Mouse (Mus musculus): ENCODE results near the gene Cdc20. TPM values are rescaled to one million over a fixed set of nuclear protein-coding genes. Genes with fewer than 3 reads are reported as not detected.

Cdc20 gene
- polyA plus RNA-seq (2012), result 93.6 and 123 TPM in 2 replicates

DNA sequence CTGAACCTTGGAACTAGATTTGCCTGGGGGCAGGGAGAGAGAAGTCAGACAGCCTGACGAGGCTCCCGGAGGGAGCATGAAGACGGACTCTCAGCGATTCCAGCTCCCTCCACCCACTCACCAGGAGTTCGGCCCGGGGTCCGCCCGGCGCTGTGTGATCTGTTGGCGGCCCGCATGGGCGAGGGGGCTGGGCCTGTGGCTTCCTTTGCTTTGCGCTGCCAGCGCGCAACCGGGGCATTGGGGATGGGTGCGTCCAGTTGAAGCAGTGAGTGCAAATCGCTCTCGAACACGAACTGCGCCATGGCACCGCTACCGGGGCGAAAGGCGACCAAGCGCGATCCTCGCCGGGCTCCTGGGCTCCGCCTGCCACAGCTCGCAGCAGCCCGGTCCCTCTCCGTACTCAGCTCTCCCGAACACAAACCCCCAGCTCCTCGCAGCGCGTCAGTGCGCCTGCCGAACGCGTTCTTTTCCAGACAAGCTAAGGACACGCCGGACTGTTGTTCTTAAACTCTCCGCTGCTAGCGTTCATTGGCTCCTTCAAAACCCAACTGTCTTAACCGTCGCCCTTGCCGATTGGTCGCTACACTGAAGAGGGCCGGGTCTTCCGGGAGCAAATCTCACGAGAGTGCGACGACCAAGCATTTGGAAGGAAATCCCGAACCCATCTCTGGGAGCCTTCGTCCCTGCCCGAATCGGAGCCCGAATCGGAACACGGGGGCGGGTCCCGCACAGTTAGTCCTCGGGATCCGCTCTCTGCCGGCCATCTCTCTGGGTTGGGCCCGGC, at the start of gene Cdc20:
TSS of gene Cdc20 (minus strand) at position 533 of the 784 bp plus-strand sequence.

GRCm38 (mm10) chr4:118457345-118457975, 20.3 kb upstream of the Cdc20 start, which contains the start of gene Mpl:
Mpl (minus strand) TSS chr4:118457513.

GRCm38 (mm10) chr4:118427768-118428451, 9.2 kb downstream of the Cdc20 start, which contains the start of gene Elovl1:
Elovl1 (plus strand) TSS chr4:118428093.

GRCm38 (mm10) chr4:118409142-118409900, 27.8 kb downstream of the Cdc20 start, which contains the start of the genes Szt2 and Med8:
Szt2 (minus strand) TSS chr4:118409273.
Med8 (plus strand) TSS chr4:118409337.

Other genes with a start within 250 kb of the Cdc20 start
- 0.78 and 1.4 TPM in 2 replicates for gene Ptprf, start 145.9 kb downstream of the Cdc20 start, polyA plus RNA-seq (2012)
- 62.9 and 83.0 TPM in 2 replicates for gene Szt2, start 28.1 kb downstream of the Cdc20 start, polyA plus RNA-seq (2012)
- 21.4 and 25.8 TPM in 2 replicates for gene Med8, start 28.0 kb downstream of the Cdc20 start, polyA plus RNA-seq (2012)
- gene Elovl1, start 9.3 kb downstream of the Cdc20 start, polyA plus RNA-seq (2012), result 65.0 and 83.4 TPM in 2 replicates
- gene Mpl, start 20.2 kb upstream of the Cdc20 start, polyA plus RNA-seq (2012), result 21.8 and 37.2 TPM in 2 replicates
- gene Tie1, start 52.7 kb upstream of the Cdc20 start, polyA plus RNA-seq (2012), result 19.4 and 28.6 TPM in 2 replicates
- 0.40 and 0.70 TPM in 2 replicates for gene 2610528J11Rik, start 89.6 kb upstream of the Cdc20 start, polyA plus RNA-seq (2012)
- 0.21 and 0.51 TPM in 2 replicates for gene Tmem125, start 106.7 kb upstream of the Cdc20 start, polyA plus RNA-seq (2012)
- 0.15 and 0.48 TPM in 2 replicates for gene Cfap57, start 183.4 kb upstream of the Cdc20 start, polyA plus RNA-seq (2012)
- 22.2 and 32.5 TPM in 2 replicates for gene Ebna1bp2, start 183.4 kb upstream of the Cdc20 start, polyA plus RNA-seq (2012)
- not detected in 2 replicates for gene Olfr62, start 221.6 kb upstream of the Cdc20 start, polyA plus RNA-seq (2012)

All from megakaryocyte-erythroid progenitor cell, adult 5 weeks (primary cell).